In genomic region chr15:82166240-82167100, GRCm38 (mm10) we compare ENCODE assay signal across 1 mouse cellular context.
A peak's percentile ranks its signal among the peaks of the same experiment; 100 is the strongest.
TF ChIP-seq lines count a peak whose summit lies in the region.

No protein-coding gene starts in this region.

TF ChIP-seq in CH12.LX, 34 proteins besides CTCF, POLR2A, EP300 and RAD21:
- TF ChIP-seq MAFK (IDR thresholded peaks at IDR 0.05; ENCODE audit: insufficient replicate concordance, low read length), result no peak
- TF ChIP-seq CHD2 (IDR thresholded peaks at IDR 0.05; ENCODE audit: low read length), result no peak
- TF ChIP-seq PAX5 (IDR thresholded peaks at IDR 0.05; ENCODE audit: low read length), result no peak
- TF ChIP-seq CHD1 (IDR thresholded peaks at IDR 0.05; ENCODE audit: low read depth, low read length), result no peak
- TF ChIP-seq POLR2AphosphoS2 (IDR thresholded peaks at IDR 0.05; ENCODE audit: low read depth, low read length), result peak; percentile 22; the same call in 1 of the 2 replicates
- TF ChIP-seq ZNF384 (IDR thresholded peaks at IDR 0.05; ENCODE audit: low read depth, low read length), result no peak
- peak; percentile 7; the same call in 1 of the 2 replicates for TF ChIP-seq MEF2A (IDR thresholded peaks at IDR 0.05; ENCODE audit: borderline replicate concordance, low read depth, low read length)
- TF ChIP-seq GABPA (IDR thresholded peaks at IDR 0.05; ENCODE audit: insufficient replicate concordance, low read depth, low read length), result no peak
- TF ChIP-seq ZKSCAN1 (IDR thresholded peaks at IDR 0.05; ENCODE audit: borderline replicate concordance, low read depth, low read length), result no peak
- TF ChIP-seq UBTF (IDR thresholded peaks at IDR 0.05; ENCODE audit: low read depth, low read length), result no peak
- peak; percentile 80 for TF ChIP-seq ELF1 (IDR thresholded peaks at IDR 0.05; ENCODE audit: low read depth, low read length)
- TF ChIP-seq USF1 (IDR thresholded peaks at IDR 0.05; ENCODE audit: low read depth, low read length), result no peak
- TF ChIP-seq MAX (IDR thresholded peaks at IDR 0.05; ENCODE audit: low read length), result no peak; the same call in 1 of the 2 replicates
- no peak for TF ChIP-seq JUND (conservative IDR thresholded peaks at IDR 0.05; ENCODE audit: low read depth, low read length)
- peak; percentile 61 for TF ChIP-seq MAZ (IDR thresholded peaks at IDR 0.05; ENCODE audit: low read depth, low read length)
- peak; percentile 50; the same call in 1 of the 2 replicates for TF ChIP-seq ZMIZ1 (IDR thresholded peaks at IDR 0.05; ENCODE audit: low read depth, low read length)
- no peak for TF ChIP-seq NRF1 (IDR thresholded peaks at IDR 0.05; ENCODE audit: low read depth, low read length)
- TF ChIP-seq MYC (IDR thresholded peaks at IDR 0.05; ENCODE audit: low read depth, low read length), result peak; percentile 71
- TF ChIP-seq TBP (conservative IDR thresholded peaks at IDR 0.05; ENCODE audit: low read depth, low read length), result 0 out of 2 replicates have a peak, but pooled peaks have one; percentile 31
- TF ChIP-seq HCFC1 (IDR thresholded peaks at IDR 0.05; ENCODE audit: low read depth, low read length), result peak; percentile 44
- peak; percentile 11; the same call in 1 of the 2 replicates for TF ChIP-seq ETS1 (conservative IDR thresholded peaks at IDR 0.05; ENCODE audit: low read depth, low read length)
- no peak; the same call in 1 of the 2 replicates for TF ChIP-seq RCOR1 (conservative IDR thresholded peaks at IDR 0.05; ENCODE audit: low read depth, low read length)
- TF ChIP-seq ZC3H11A (IDR thresholded peaks at IDR 0.05; ENCODE audit: low read depth, low read length), result no peak
- TF ChIP-seq IRF4 (IDR thresholded peaks at IDR 0.05; ENCODE audit: low read depth, low read length), result peak; percentile 31
- peak; percentile 32; the same call in 1 of the 2 replicates for TF ChIP-seq TCF12 (IDR thresholded peaks at IDR 0.05; ENCODE audit: low read depth, low read length)
- TF ChIP-seq USF2 (conservative IDR thresholded peaks at IDR 0.05; ENCODE audit: low read depth, low read length), result no peak
- TF ChIP-seq KAT2A (IDR thresholded peaks at IDR 0.05; ENCODE audit: insufficient replicate concordance, low read length), result no peak
- TF ChIP-seq NELFE (IDR thresholded peaks at IDR 0.05; ENCODE audit: low read depth, low read length), result peak; percentile 20; the same call in 1 of the 2 replicates
- peak; percentile 50 for TF ChIP-seq SIN3A (IDR thresholded peaks at IDR 0.05; ENCODE audit: low read length)
- no peak for TF ChIP-seq SMC3 (IDR thresholded peaks at IDR 0.05; ENCODE audit: low read depth, low read length)
- no peak for TF ChIP-seq JUN (IDR thresholded peaks at IDR 0.05; ENCODE audit: insufficient read depth, low read depth, low read length)
- no peak for TF ChIP-seq E2F4 (IDR thresholded peaks at IDR 0.05; ENCODE audit: insufficient replicate concordance, low read depth, low read length)
- TF ChIP-seq MXI1 (IDR thresholded peaks at IDR 0.05; ENCODE audit: low read depth, low read length), result peak; percentile 71; the same call in 1 of the 2 replicates
- peak; percentile 79 for TF ChIP-seq BHLHE40 (IDR thresholded peaks at IDR 0.05; ENCODE audit: low read depth, low read length)
